Mouse (Mus musculus): ENCODE results near the gene Helz. TPM values are rescaled to one million over a fixed set of nuclear protein-coding genes. Genes with fewer than 3 reads are reported as not detected.

The Helz gene
- polyA plus RNA-seq, 1 experiment from 2014 or later = 19.5 TPM

DNA sequence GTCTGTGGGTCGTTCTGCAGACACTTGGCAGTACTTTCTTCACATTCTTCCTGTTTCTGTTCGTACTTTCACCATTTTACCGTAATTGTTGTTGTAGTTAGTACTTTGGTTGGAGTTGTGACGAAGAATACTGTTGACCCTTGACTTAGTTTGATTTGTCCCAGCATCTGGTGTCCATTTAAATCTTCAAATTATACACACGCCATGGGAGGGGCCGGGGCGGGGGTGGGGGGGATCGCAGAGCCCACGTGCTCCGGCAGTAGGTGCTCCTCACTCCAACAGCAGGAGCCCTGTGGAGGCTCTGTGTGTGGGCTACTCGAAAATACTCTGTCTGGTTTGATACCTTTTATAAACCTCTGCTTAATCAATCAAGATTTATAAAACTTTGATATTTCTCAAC, 78.0 kb downstream of the Helz start:
- H3K27ac ChIP-seq (ENCODE audit: poor library complexity, severe bottlenecking) = no peak overlapping the region
- no peak overlapping the region for H3K4me3 ChIP-seq
- WGBS = 83% methylated on average over 11 of the region's 11 CpGs
- no peaks in the 10 kb centered on the region for H3K9me3 ChIP-seq (replicated peaks)
- no peak overlapping the region for H3K9ac ChIP-seq
- H3K4me2 ChIP-seq = no peak overlapping the region
- peaks cover 51% of the 10 kb centered on the region for H3K36me3 ChIP-seq
- no peaks in the 10 kb centered on the region for H3K27me3 ChIP-seq (replicated peaks)
- ATAC-seq (ENCODE audit: insufficient number of reproducible peaks, low FRiP score) = no peak
- H3K4me1 ChIP-seq (replicated peaks) = no peaks in the 10 kb centered on the region

DNA sequence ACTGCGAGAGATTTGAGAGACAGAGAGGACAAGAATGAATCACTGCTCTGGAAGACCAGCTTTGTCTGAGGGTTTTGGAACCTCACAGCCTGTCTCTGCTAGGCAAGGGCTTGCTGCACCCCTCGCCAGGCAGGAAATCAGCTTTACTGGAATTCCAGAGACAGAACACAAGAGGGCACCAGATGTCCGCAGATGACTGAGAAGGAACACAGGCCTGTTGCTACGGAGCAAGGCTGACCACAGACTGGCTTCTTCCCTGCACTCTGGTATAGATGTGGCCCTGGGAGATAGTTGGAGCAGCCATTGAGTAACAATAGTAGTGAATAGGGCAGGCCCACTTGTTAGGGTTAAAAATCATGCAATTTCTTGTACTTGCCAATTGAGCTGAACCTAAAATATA, 81.8 kb downstream of the Helz start:
- no peaks in the 10 kb centered on the region for H3K9me3 ChIP-seq (replicated peaks)
- no peak overlapping the region for H3K9ac ChIP-seq
- H3K4me1 ChIP-seq (replicated peaks) = no peaks in the 10 kb centered on the region
- no peaks in the 10 kb centered on the region for H3K27me3 ChIP-seq (replicated peaks)
- no peak overlapping the region for H3K27ac ChIP-seq (ENCODE audit: poor library complexity, severe bottlenecking)
- peak; percentile 18; the same call in 1 of the 2 replicates for ATAC-seq (ENCODE audit: insufficient number of reproducible peaks, low FRiP score)
- peaks cover 61% of the 10 kb centered on the region for H3K36me3 ChIP-seq
- 42% methylated on average over 4 of the region's 4 CpGs for WGBS
- no peak overlapping the region for H3K4me3 ChIP-seq
- H3K4me2 ChIP-seq = no peak overlapping the region

DNA sequence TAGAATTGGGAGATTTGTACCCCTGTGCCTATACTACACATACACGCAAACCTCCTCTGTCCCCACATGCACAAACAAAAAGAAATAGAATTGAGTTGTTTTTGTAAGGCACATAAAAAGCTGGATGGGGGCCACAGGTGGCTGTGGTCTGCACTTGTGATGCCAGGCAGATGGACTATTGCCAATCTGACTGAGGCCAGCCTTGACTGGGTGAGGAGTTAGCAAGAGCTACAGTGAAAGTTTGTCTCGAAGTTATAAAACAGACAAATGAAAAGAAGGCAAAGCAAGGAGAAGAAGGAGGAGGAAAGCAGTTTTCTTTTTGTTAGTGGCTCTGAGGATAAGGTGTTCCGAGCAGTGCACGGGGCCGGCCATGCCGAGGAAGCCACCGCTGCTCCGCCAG, 82.2 kb downstream of the Helz start:
- H3K27me3 ChIP-seq (replicated peaks) = no peaks in the 10 kb centered on the region
- no peaks in the 10 kb centered on the region for H3K9me3 ChIP-seq (replicated peaks)
- WGBS = 95% methylated on average over 8 of the region's 8 CpGs
- H3K4me1 ChIP-seq (replicated peaks) = no peaks in the 10 kb centered on the region
- no peak overlapping the region for H3K9ac ChIP-seq
- H3K4me3 ChIP-seq = no peak overlapping the region
- H3K27ac ChIP-seq (ENCODE audit: poor library complexity, severe bottlenecking) = no peak overlapping the region
- peaks cover 65% of the 10 kb centered on the region for H3K36me3 ChIP-seq
- ATAC-seq (ENCODE audit: insufficient number of reproducible peaks, low FRiP score) = no peak
- H3K4me2 ChIP-seq = no peak overlapping the region

DNA sequence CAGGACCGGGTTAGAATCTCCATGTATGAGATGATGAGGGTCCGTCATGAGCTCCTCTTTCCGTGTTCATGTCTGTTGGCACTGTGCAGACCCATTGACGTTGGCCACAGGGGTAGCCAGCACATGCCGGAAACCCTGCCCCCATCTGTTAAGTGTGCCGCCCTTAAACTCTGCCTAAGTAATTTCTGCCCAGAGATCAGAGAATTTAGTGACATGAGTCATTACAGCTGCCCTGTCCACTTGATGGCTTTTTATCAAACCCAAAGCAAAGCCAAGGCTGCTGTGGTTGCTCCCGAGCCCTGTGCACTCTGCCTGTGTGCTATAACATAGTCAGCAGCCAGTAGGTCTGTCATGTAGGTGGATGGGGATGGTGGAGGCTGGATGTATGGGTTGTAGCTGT, 83.4 kb downstream of the Helz start:
- no peak for ATAC-seq (ENCODE audit: insufficient number of reproducible peaks, low FRiP score)
- Histone ChIP-seq H3K27me3 (replicated peaks) (no peaks in the 10 kb centered on the region), H3K4me3 (no peak overlapping the region), H3K4me2 (no peak overlapping the region), H3K9me3 (replicated peaks) (no peaks in the 10 kb centered on the region), H3K9ac (no peak overlapping the region), H3K4me1 (replicated peaks) (no peaks in the 10 kb centered on the region), H3K27ac (ENCODE audit: poor library complexity, severe bottlenecking) (no peak overlapping the region), H3K36me3 (peaks cover 74% of the 10 kb centered on the region)
- 80% methylated on average over 7 of the region's 7 CpGs for WGBS

DNA sequence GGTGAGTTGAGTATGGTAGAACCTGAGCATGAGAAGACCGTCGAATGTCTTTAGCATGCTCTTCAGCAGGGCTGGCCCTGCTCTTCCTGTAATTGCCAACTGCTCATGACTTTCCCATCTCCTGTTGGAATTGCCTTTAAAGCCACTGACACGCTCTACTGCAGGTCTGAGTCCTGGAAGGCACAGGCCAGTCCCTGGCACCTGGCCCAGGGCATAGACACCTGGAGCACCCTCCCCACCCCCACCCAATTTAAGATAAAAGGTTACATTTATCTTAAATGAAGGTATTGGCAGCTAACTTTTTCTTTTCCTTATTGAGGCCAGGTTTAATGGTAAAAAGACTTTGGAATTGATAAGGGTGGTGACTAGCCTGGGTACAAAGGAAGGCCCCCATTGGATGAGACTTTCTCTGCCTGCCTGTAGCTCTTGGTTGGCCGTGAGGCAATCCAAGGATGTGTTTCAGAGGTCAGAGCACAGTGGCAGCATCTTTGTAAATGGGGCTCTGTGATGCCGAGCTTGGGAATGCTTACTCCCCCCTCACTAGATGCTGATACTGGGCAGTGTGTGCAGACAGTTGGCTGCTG, 85.9 kb downstream of the Helz start:
- ATAC-seq (ENCODE audit: insufficient number of reproducible peaks, low FRiP score) = no peak
- Histone ChIP-seq H3K9ac (no peak overlapping the region), H3K4me1 (replicated peaks) (no peaks in the 10 kb centered on the region), H3K27ac (ENCODE audit: poor library complexity, severe bottlenecking) (no peak overlapping the region), H3K9me3 (replicated peaks) (no peaks in the 10 kb centered on the region), H3K27me3 (replicated peaks) (no peaks in the 10 kb centered on the region), H3K4me3 (no peak overlapping the region), H3K36me3 (peaks cover 77% of the 10 kb centered on the region), H3K4me2 (no peak overlapping the region)
- 83% methylated on average over 5 of the region's 5 CpGs for WGBS

DNA sequence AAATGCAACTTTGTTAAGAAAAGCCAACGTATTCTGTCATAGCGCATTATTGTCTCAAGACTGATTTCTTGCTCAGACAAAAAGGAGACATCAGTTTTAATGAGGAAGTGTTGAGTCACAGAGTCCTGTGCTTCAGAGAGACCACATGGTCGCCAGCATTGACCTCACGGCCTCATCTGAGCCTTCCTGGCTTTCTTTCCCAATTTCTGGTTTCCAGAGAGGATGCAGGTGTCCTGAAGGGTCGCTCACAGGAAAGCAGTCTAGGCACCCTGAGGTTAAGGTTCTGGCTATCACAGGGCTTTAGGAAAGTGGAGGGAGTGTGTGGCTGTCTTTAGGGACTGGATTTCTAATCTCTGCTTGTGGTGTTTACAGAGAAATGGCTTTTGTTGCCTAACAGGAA, 90.4 kb downstream of the Helz start:
- no peaks in the 10 kb centered on the region for H3K4me1 ChIP-seq (replicated peaks)
- peaks cover 65% of the 10 kb centered on the region for H3K36me3 ChIP-seq
- no peak for ATAC-seq (ENCODE audit: insufficient number of reproducible peaks, low FRiP score)
- no peak overlapping the region for H3K9ac ChIP-seq
- no peak overlapping the region for H3K27ac ChIP-seq (ENCODE audit: poor library complexity, severe bottlenecking)
- H3K9me3 ChIP-seq (replicated peaks) = no peaks in the 10 kb centered on the region
- H3K4me2 ChIP-seq = no peak overlapping the region
- 82% methylated on average over 5 of the region's 5 CpGs for WGBS
- H3K4me3 ChIP-seq = no peak overlapping the region
- no peaks in the 10 kb centered on the region for H3K27me3 ChIP-seq (replicated peaks)

DNA sequence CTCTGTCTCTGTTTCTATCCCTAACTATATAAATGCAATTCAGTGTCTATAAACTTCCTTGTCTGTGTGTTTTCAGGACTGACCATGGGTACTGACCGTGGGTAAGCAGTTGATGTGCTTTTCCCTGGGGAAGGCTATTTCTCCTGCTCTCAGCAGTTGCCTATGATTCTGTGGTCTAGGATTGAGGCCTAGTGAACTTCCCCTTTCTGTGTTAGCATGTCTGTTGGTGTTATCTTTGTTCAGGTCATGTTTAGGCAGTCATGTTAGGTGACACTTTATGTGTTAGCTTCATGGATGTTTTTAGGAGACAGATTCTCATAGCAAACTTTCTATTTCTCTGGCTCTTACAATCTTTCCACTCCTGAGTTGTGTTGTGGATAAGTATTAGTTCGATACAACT, 91.9 kb downstream of the Helz start:
- Histone ChIP-seq H3K4me1 (replicated peaks) (no peaks in the 10 kb centered on the region), H3K9me3 (replicated peaks) (no peaks in the 10 kb centered on the region), H3K9ac (no peak overlapping the region), H3K4me3 (no peak overlapping the region), H3K27me3 (replicated peaks) (no peaks in the 10 kb centered on the region), H3K36me3 (peaks cover 65% of the 10 kb centered on the region), H3K27ac (ENCODE audit: poor library complexity, severe bottlenecking) (no peak overlapping the region), H3K4me2 (no peak overlapping the region)
- no peak for ATAC-seq (ENCODE audit: insufficient number of reproducible peaks, low FRiP score)
- 93% methylated on average over 2 of the region's 2 CpGs for WGBS

DNA sequence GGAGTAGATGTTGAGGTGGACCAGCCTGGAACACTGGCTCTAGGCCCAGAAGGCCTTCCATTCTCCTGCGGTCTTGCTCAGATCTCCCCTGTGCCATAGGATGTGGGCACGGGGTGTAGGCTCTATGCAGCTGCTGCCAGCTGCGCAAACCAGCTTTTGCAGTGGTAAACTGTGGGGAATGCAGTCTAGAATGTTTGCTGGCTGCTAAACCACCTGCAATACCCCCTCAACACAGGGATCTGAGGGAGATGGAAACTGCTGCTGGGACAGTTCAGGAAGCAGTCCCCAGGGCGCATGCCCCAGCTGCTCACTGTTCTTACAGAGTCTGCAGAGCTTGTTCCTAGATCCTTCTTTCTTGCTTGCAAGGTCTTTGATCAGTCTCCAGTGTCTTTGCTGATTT, 96.7 kb downstream of the Helz start:
- H3K27ac ChIP-seq (ENCODE audit: poor library complexity, severe bottlenecking) = no peak overlapping the region
- 95% methylated on average over 4 of the region's 4 CpGs for WGBS
- peaks cover 63% of the 10 kb centered on the region for H3K36me3 ChIP-seq

DNA sequence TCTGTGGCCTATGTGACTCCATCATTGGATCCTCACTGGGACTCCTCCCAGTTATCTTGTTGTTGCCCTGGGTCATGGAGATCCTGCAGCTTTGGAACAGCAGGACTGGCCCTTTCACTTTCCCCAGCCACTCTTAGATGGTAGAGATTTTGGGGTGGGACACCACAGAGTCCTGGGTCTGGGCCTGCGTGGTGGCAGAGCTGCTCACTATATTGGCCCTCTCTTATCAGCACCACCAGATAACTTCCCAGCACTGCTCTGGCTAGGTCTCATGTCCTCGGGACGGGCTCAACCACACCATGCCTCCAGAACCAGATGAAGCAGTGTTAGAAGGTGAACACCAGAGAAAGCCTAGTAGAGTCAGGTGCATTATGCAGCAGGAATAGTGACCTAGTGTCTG, 99.6 kb downstream of the Helz start:
- Histone ChIP-seq H3K9me3 (replicated peaks) (no peaks in the 10 kb centered on the region), H3K4me1 (replicated peaks) (peaks cover 11% of the 10 kb centered on the region), H3K4me2 (no peak overlapping the region), H3K27ac (ENCODE audit: poor library complexity, severe bottlenecking) (no peak overlapping the region), H3K27me3 (replicated peaks) (no peaks in the 10 kb centered on the region), H3K4me3 (no peak overlapping the region), H3K9ac (no peak overlapping the region), H3K36me3 (peaks cover 65% of the 10 kb centered on the region)
- WGBS = 60% methylated on average over 3 of the region's 3 CpGs
- no peak for ATAC-seq (ENCODE audit: insufficient number of reproducible peaks, low FRiP score)

More for the DNA sequence above, 96.7 kb downstream of the Helz start:
- H3K4me1 ChIP-seq (replicated peaks) = no peaks in the 10 kb centered on the region
- no peak overlapping the region for H3K4me2 ChIP-seq
- H3K27me3 ChIP-seq (replicated peaks) = no peaks in the 10 kb centered on the region
- no peak overlapping the region for H3K9ac ChIP-seq
- no peaks in the 10 kb centered on the region for H3K9me3 ChIP-seq (replicated peaks)
- no peak overlapping the region for H3K4me3 ChIP-seq
- no peak for ATAC-seq (ENCODE audit: insufficient number of reproducible peaks, low FRiP score)

DNA sequence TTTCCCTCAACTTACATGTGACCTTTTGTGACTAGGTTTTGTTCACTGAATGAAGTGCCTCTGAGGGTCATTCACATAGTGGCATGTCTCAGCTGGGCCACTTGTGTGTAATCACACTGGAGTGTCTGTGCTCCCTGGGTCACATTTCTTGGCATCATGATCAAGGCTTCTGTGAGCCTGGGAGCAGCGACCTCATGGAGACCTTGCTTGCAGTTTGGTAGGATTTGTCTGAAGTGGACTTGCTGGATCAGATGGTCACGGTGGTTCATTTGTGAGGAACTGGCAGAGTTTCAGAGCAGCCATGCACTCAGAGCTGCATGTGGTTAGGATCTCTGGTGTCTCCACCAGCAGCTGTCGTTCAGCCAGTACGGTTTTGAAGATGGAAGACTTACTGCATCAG, 100.9 kb downstream of the Helz start:
- Histone ChIP-seq H3K4me2 (no peak overlapping the region), H3K4me3 (no peak overlapping the region), H3K27ac (ENCODE audit: poor library complexity, severe bottlenecking) (no peak overlapping the region), H3K9me3 (replicated peaks) (no peaks in the 10 kb centered on the region), H3K36me3 (peaks cover 67% of the 10 kb centered on the region), H3K4me1 (replicated peaks) (peaks cover 11% of the 10 kb centered on the region), H3K9ac (no peak overlapping the region), H3K27me3 (replicated peaks) (no peaks in the 10 kb centered on the region)
- WGBS = 74% methylated on average over 4 of the region's 4 CpGs
- no peak for ATAC-seq (ENCODE audit: insufficient number of reproducible peaks, low FRiP score)

DNA sequence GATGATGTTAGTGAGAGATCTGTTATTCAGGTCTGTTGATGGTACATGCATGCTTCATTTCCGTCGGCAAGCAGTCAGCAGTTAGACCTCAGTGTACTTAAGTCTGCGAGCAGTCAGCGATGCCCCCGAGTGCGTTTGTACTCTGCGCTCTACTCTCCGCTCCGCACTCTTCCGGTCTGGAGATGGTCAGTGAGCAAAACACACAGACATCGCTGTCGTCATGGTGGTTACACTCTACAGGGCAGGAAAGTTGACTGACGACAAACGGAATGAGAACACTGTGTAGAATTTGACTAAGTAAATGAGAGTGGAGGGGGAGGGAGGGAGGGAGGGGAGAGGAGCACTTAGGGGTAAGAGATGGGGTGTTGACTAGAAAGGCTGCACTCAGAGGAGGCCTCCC, 101.7 kb downstream of the Helz start:
- Histone ChIP-seq H3K4me3 (no peak overlapping the region), H3K36me3 (peaks cover 59% of the 10 kb centered on the region), H3K4me1 (replicated peaks) (peaks cover 11% of the 10 kb centered on the region), H3K27ac (ENCODE audit: poor library complexity, severe bottlenecking) (no peak overlapping the region), H3K27me3 (replicated peaks) (no peaks in the 10 kb centered on the region), H3K9ac (no peak overlapping the region), H3K9me3 (replicated peaks) (no peaks in the 10 kb centered on the region), H3K4me2 (no peak overlapping the region)
- no peak for ATAC-seq (ENCODE audit: insufficient number of reproducible peaks, low FRiP score)
- 86% methylated on average over 14 of the region's 14 CpGs for WGBS

DNA sequence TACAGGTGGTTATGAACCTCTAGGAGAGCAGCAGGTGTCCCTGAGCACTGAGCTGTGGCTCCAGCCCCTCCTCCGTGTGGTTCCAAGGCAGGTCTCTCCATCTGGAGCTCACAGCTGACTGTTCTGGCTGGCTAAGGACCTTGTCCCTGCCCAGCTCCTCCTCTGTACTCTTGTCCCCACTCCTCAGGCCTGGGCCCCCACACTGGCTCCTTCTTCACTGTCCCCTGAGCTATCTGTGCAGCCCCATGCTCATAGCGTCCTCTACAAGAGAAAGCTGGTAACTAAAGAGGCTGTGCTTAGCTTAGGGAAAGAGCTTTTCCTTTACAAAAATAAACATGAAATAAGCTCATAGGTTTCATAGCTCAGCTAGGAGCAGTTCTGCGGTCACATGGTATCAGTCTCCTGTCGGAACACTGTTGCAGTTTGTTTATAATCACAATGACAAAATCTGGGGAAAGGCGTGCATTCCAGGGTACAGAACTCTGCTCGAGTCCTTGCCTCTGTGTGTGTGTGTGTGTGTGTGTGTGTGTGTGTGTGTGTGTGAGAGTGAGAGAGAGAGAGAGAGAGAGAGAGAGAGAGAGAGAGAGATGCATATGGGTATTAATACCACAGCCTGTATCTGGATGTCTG, 102.8 kb downstream of the Helz start:
- 69% methylated on average over 6 of the region's 6 CpGs for WGBS
- Histone ChIP-seq H3K36me3 (peaks cover 59% of the 10 kb centered on the region), H3K9me3 (replicated peaks) (no peaks in the 10 kb centered on the region), H3K9ac (no peak overlapping the region), H3K4me1 (replicated peaks) (peaks cover 11% of the 10 kb centered on the region), H3K4me3 (no peak overlapping the region), H3K27ac (ENCODE audit: poor library complexity, severe bottlenecking) (no peak overlapping the region), H3K4me2 (no peak overlapping the region), H3K27me3 (replicated peaks) (no peaks in the 10 kb centered on the region)
- ATAC-seq (ENCODE audit: insufficient number of reproducible peaks, low FRiP score) = no peak
